Mouse (Mus musculus): ENCODE measurements at regions not wholly inside any gene's neighbourhood (a gene's known extent, or its start where the extent isn't known, plus 50 kb on each side); places are given as distances from the start of the nearest gene placed in this dataset.

- peaks cover 74% of the 10 kb centered on the region for H3K27me3 ChIP-seq (ENCODE audit: insufficient read depth, poor library complexity, severe bottlenecking)
- H3K4me3 ChIP-seq, result no peak overlapping the region
- peaks cover 5% of the 10 kb centered on the region; the same call in 1 of the 2 replicates for H3K9me3 ChIP-seq
- no peak for DNase-seq (ENCODE audit: low spot score)
- no peak overlapping the region for H3K27ac ChIP-seq
- H3K36me3 ChIP-seq, result no peaks in the 10 kb centered on the region
- H3K4me1 ChIP-seq (replicated peaks), result peaks cover 53% of the 10 kb centered on the region
These were observed 197.5 kb upstream of the Sp8 start for GRCm38 (mm10) chr12:118648673-118649072.

- WGBS, result 69% methylated on average over 12 of the region's 12 CpGs
- H3K4me3 ChIP-seq, result no peak overlapping the region
- no peak overlapping the region for H3K27ac ChIP-seq
- H3K27me3 ChIP-seq (ENCODE audit: insufficient read depth, poor library complexity, severe bottlenecking), result peaks cover 74% of the 10 kb centered on the region
- H3K36me3 ChIP-seq, result no peaks in the 10 kb centered on the region
- H3K9me3 ChIP-seq, result no peaks in the 10 kb centered on the region
- DNase-seq (ENCODE audit: low spot score), result no peak
- peaks cover 53% of the 10 kb centered on the region for H3K4me1 ChIP-seq (replicated peaks)
These were observed 198.7 kb upstream of the Sp8 start for GRCm38 (mm10) chr12:118647270-118648042.

- H3K4me3 ChIP-seq, result no peak overlapping the region
- H3K36me3 ChIP-seq, result no peaks in the 10 kb centered on the region
- peaks cover 41% of the 10 kb centered on the region for H3K27me3 ChIP-seq (ENCODE audit: insufficient read depth, poor library complexity, severe bottlenecking)
- no peak for DNase-seq (ENCODE audit: low spot score)
- H3K4me1 ChIP-seq (replicated peaks), result peaks cover 14% of the 10 kb centered on the region
- H3K9me3 ChIP-seq, result no peaks in the 10 kb centered on the region
- H3K27ac ChIP-seq, result no peak overlapping the region
- 81% methylated on average over 3 of the region's 3 CpGs for WGBS
These were observed 205.2 kb upstream of the Sp8 start for GRCm38 (mm10) chr12:118640925-118641324.

GRCm38 (mm10) chr12:118637214-118637613 is 208.9 kb upstream of the Sp8 start:
- WGBS, result 45% methylated on average over 4 of the region's 4 CpGs
- DNase-seq (ENCODE audit: low spot score), result no peak
- no peaks in the 10 kb centered on the region for H3K36me3 ChIP-seq

GRCm38 (mm10) chr12:118635456-118635855 is 210.7 kb upstream of the Sp8 start:
- Histone ChIP-seq H3K36me3 (no peaks in the 10 kb centered on the region), H3K27ac (no peak overlapping the region), H3K4me3 (no peak overlapping the region), H3K27me3 (ENCODE audit: insufficient read depth, poor library complexity, severe bottlenecking) (peaks cover 7% of the 10 kb centered on the region), H3K4me1 (replicated peaks) (peaks cover 14% of the 10 kb centered on the region), H3K9me3 (no peaks in the 10 kb centered on the region)
- no peak for DNase-seq (ENCODE audit: low spot score)
- WGBS, result 48% methylated on average over 1 of the region's 1 CpGs

More at GRCm38 (mm10) chr12:118637214-118637613, 208.9 kb upstream of the Sp8 start:
- peaks cover 14% of the 10 kb centered on the region for H3K4me1 ChIP-seq (replicated peaks)
- no peak overlapping the region for H3K27ac ChIP-seq
- peaks cover 10% of the 10 kb centered on the region for H3K27me3 ChIP-seq (ENCODE audit: insufficient read depth, poor library complexity, severe bottlenecking)
- H3K4me3 ChIP-seq, result no peak overlapping the region
- no peaks in the 10 kb centered on the region for H3K9me3 ChIP-seq

GRCm38 (mm10) chr12:118630373-118630772 is 215.8 kb upstream of the Sp8 start:
- DNase-seq (ENCODE audit: low spot score), result no peak
- H3K4me3 ChIP-seq, result no peak overlapping the region
- no peaks in the 10 kb centered on the region for H3K9me3 ChIP-seq
- no peaks in the 10 kb centered on the region; the same call in 1 of the 2 replicates for H3K27me3 ChIP-seq (ENCODE audit: insufficient read depth, poor library complexity, severe bottlenecking)
- H3K4me1 ChIP-seq (replicated peaks), result no peaks in the 10 kb centered on the region
- no peak overlapping the region for H3K27ac ChIP-seq
- no peaks in the 10 kb centered on the region for H3K36me3 ChIP-seq
- WGBS, result 83% methylated on average over 1 of the region's 1 CpGs

- no peak for DNase-seq (ENCODE audit: low spot score)
- no peaks in the 10 kb centered on the region for H3K36me3 ChIP-seq
- H3K4me1 ChIP-seq (replicated peaks), result peaks cover 26% of the 10 kb centered on the region
- no peaks in the 10 kb centered on the region for H3K9me3 ChIP-seq
- H3K27me3 ChIP-seq (ENCODE audit: insufficient read depth, poor library complexity, severe bottlenecking), result no peaks in the 10 kb centered on the region
- WGBS, result 67% methylated on average over 1 of the region's 1 CpGs
- H3K4me3 ChIP-seq, result no peak overlapping the region
- H3K27ac ChIP-seq, result no peak overlapping the region
These were observed 224.2 kb upstream of the Sp8 start for GRCm38 (mm10) chr12:118621697-118622485.

GRCm38 (mm10) chr12:118620847-118621636 is 225.1 kb upstream of the Sp8 start:
- WGBS, result 38% methylated on average over 5 of the region's 5 CpGs
- H3K27me3 ChIP-seq (ENCODE audit: insufficient read depth, poor library complexity, severe bottlenecking), result no peaks in the 10 kb centered on the region
- peaks cover 26% of the 10 kb centered on the region for H3K4me1 ChIP-seq (replicated peaks)
- H3K27ac ChIP-seq, result no peak overlapping the region
- no peak overlapping the region for H3K4me3 ChIP-seq
- H3K9me3 ChIP-seq, result no peaks in the 10 kb centered on the region
- H3K36me3 ChIP-seq, result no peaks in the 10 kb centered on the region
- no peak for DNase-seq (ENCODE audit: low spot score)

- H3K27ac ChIP-seq, result no peak overlapping the region
- WGBS, result 73% methylated on average over 4 of the region's 4 CpGs
- H3K9me3 ChIP-seq, result no peaks in the 10 kb centered on the region
- H3K4me3 ChIP-seq, result no peak overlapping the region
- peaks cover 6% of the 10 kb centered on the region; the same call in 1 of the 2 replicates for H3K27me3 ChIP-seq (ENCODE audit: insufficient read depth, poor library complexity, severe bottlenecking)
- peaks cover 10% of the 10 kb centered on the region for H3K4me1 ChIP-seq (replicated peaks)
- DNase-seq (ENCODE audit: low spot score), result no peak
- H3K36me3 ChIP-seq, result no peaks in the 10 kb centered on the region
These were observed 249.1 kb upstream of the Sp8 start for GRCm38 (mm10) chr12:118597015-118597414.

GRCm38 (mm10) chr12:118594781-118595574 is 251.2 kb upstream of the Sp8 start:
- peaks cover 6% of the 10 kb centered on the region; the same call in 1 of the 2 replicates for H3K27me3 ChIP-seq (ENCODE audit: insufficient read depth, poor library complexity, severe bottlenecking)
- H3K36me3 ChIP-seq, result no peaks in the 10 kb centered on the region
- peaks cover 10% of the 10 kb centered on the region for H3K4me1 ChIP-seq (replicated peaks)
- WGBS, result 23% methylated on average over 18 of the region's 18 CpGs
- peak; percentile 10 for DNase-seq (ENCODE audit: low spot score)
- peak overlapping the region; percentile 74; the same call in 1 of the 2 replicates for H3K27ac ChIP-seq
- H3K4me3 ChIP-seq, result peak overlapping the region; percentile 42
- no peaks in the 10 kb centered on the region for H3K9me3 ChIP-seq

- 82% methylated on average over 12 of the region's 12 CpGs for WGBS
- H3K4me3 ChIP-seq, result no peak overlapping the region
- H3K27ac ChIP-seq, result no peak overlapping the region
- no peaks in the 10 kb centered on the region for H3K9me3 ChIP-seq
- 0 out of 2 replicates have a peak, but pooled peaks cover 7% of the 10 kb centered on the region for H3K4me1 ChIP-seq (replicated peaks)
- DNase-seq (ENCODE audit: low spot score), result no peak
- H3K36me3 ChIP-seq, result no peaks in the 10 kb centered on the region
- no peaks in the 10 kb centered on the region for H3K27me3 ChIP-seq (ENCODE audit: insufficient read depth, poor library complexity, severe bottlenecking)
These were observed 262.1 kb upstream of the Sp8 start for GRCm38 (mm10) chr12:118583829-118584628.
